Mouse (Mus musculus) kidney, embryonic 14.5 days (tissue): Measurements from ENCODE around the gene Gadd45gip1. TPM values are rescaled to one million over a fixed set of nuclear protein-coding genes. Genes with fewer than 3 reads are reported as not detected.

Experiments used
- ATAC-seq: fragments of 200-750 bp; cut with Nextera tagmentation; 2 replicates; pipeline ENCODE4 v1.8.0; 2017; ENCODE audit warnings: moderate number of reproducible peaks, mild to moderate bottlenecking, moderate TSS enrichment, moderate library complexity; ENCODE audit not compliant: low FRiP score, low TSS enrichment
- H3K27ac ChIP-seq: fragments of 300-500 bp; sonication (generic); 2 replicates; pipeline ENCODE4 v1.5.1; 2014; ENCODE audit warnings: low read depth, mild to moderate bottlenecking, low read length, moderate library complexity, mixed read lengths
- H3K27me3 ChIP-seq: fragments of 300-500 bp; sonication (generic); 2 replicates; pipeline ENCODE4 v1.6.1; 2014; ENCODE audit warnings: mild to moderate bottlenecking, low read length; ENCODE audit not compliant: control insufficient read depth, insufficient read depth
- H3K36me3 ChIP-seq: fragments of 300-500 bp; sonication (generic); 2 replicates; pipeline ENCODE4 v1.6.1; 2014; ENCODE audit warnings: low read length, mixed read lengths; ENCODE audit not compliant: control insufficient read depth, insufficient read depth
- H3K4me1 ChIP-seq: fragments of 300-500 bp; sonication (generic); 2 replicates; pipeline ENCODE4 v1.6.1; 2014; ENCODE audit warnings: low read length, mixed read lengths; ENCODE audit not compliant: control insufficient read depth, insufficient read depth
- H3K4me2 ChIP-seq: fragments of 300-500 bp; sonication (generic); replicated peaks from 2 replicates; pipeline ENCODE4 v1.6.1; 2014; ENCODE audit warnings: low read depth, mild to moderate bottlenecking, low read length
- H3K4me3 ChIP-seq: fragments of 300-500 bp; sonication (generic); 2 replicates; pipeline ENCODE4 v1.5.1; 2014; ENCODE audit warnings: mild to moderate bottlenecking, low read length
- H3K9ac ChIP-seq: fragments of 300-500 bp; sonication (generic); 2 replicates; pipeline ENCODE4 v1.6.1; 2014; ENCODE audit warnings: low read depth, mild to moderate bottlenecking, low read length, moderate library complexity
- H3K9me3 ChIP-seq: fragments of 300-500 bp; sonication (generic); 2 replicates; pipeline ENCODE4 v1.6.1; 2016; ENCODE audit warnings: low read length; ENCODE audit not compliant: control insufficient read depth
- WGBS: fragments of 180-500 bp; shearing (Covaris S2); extraction: QIAGEN DNeasy Blood & Tissue Kit; methylation state at CpG from one replicate; pipeline ENCODE4 v1.1.7; 2014; 5-methylcytosine and 5-hydroxymethylcytosine counted together
- microRNA-seq: library from miRNA; unstranded; fragments of <30 nt; microRNA quantifications from one replicate; pipeline ENCODE4, GENCODE M21; 2016
- polyA plus RNA-seq: library from polyadenylated mRNA; unstranded; fragments of >200 nt; fragmentation: Nextera tagmentation; extraction: Ambion mirVana; gene quantifications from 2 replicates; pipeline ENCODE4 v1.2.1, GENCODE M21; 2014

The Gadd45gip1 gene
- polyA plus RNA-seq, 1 experiment from 2014 or later, result 49.2 TPM

GRCm38 (mm10) chr8:84877297-84878035 lies 46.1 kb downstream of the Gadd45gip1 start:
- Histone ChIP-seq H3K27ac (no peak overlapping the region), H3K4me1 (peaks cover 3% of the 10 kb centered on the region), H3K4me2 (no peak overlapping the region), H3K36me3 (peaks cover 5% of the 10 kb centered on the region; the same call in 1 of the 2 replicates), H3K9ac (no peak overlapping the region), H3K9me3 (no peaks in the 10 kb centered on the region), H3K27me3 (no peaks in the 10 kb centered on the region), H3K4me3 (no peak overlapping the region)
- no peak for ATAC-seq
- WGBS, result 82% methylated on average over 3 of the region's 3 CpGs

GRCm38 (mm10) chr8:84878915-84879314 lies 47.6 kb downstream of the Gadd45gip1 start:
- Histone ChIP-seq H3K27ac (no peak overlapping the region), H3K4me2 (no peak overlapping the region), H3K4me1 (no peaks in the 10 kb centered on the region), H3K9ac (no peak overlapping the region), H3K27me3 (no peaks in the 10 kb centered on the region), H3K36me3 (peaks cover 5% of the 10 kb centered on the region; the same call in 1 of the 2 replicates), H3K4me3 (no peak overlapping the region), H3K9me3 (no peaks in the 10 kb centered on the region)
- WGBS, result 94% methylated on average over 1 of the region's 1 CpGs
- ATAC-seq, result no peak

GRCm38 (mm10) chr8:84884728-84885127 lies 53.4 kb downstream of the Gadd45gip1 start:
- no peak for ATAC-seq
- WGBS, result 92% methylated on average over 4 of the region's 4 CpGs
- no peak overlapping the region for H3K9ac ChIP-seq
- H3K4me2 ChIP-seq, result no peak overlapping the region
- no peak overlapping the region for H3K4me3 ChIP-seq
- H3K36me3 ChIP-seq, result peaks cover 25% of the 10 kb centered on the region
- no peaks in the 10 kb centered on the region for H3K9me3 ChIP-seq
- H3K4me1 ChIP-seq, result no peaks in the 10 kb centered on the region
- no peaks in the 10 kb centered on the region for H3K27me3 ChIP-seq
- H3K27ac ChIP-seq, result no peak overlapping the region

Small RNA genes lying within 50 kb of the gene (microRNA-seq; reads per million reads assigned to microRNA genes)
- 4.4 reads per million, percentile 18 among the genes with 10 or more reads in this experiment for gene Mir7069

Other genes with a start within 250 kb of the Gadd45gip1 start
- gene Ier2, start 168.7 kb upstream of the Gadd45gip1 start, polyA plus RNA-seq, result 81.9 and 88.9 TPM in 2 replicates
- 65.4 and 82.3 TPM in 2 replicates for gene Trmt1, start 145.2 kb upstream of the Gadd45gip1 start, polyA plus RNA-seq
- 28.1 and 33.1 TPM in 2 replicates for gene Nacc1, start 143.7 kb upstream of the Gadd45gip1 start, polyA plus RNA-seq
- 6.3 and 8.9 TPM in 2 replicates for gene Lyl1, start 130.1 kb upstream of the Gadd45gip1 start, polyA plus RNA-seq
- gene G430095P16Rik, start 108.5 kb upstream of the Gadd45gip1 start, polyA plus RNA-seq, result 1.7 and 2.8 TPM in 2 replicates
- gene Nfix, start 31.2 kb upstream of the Gadd45gip1 start, polyA plus RNA-seq, result 9.4 and 10.9 TPM in 2 replicates
- gene Dand5, start 8.7 kb upstream of the Gadd45gip1 start, polyA plus RNA-seq, result 5.9 and 6.0 TPM in 2 replicates
- 124 and 125 TPM in 2 replicates for gene Rad23a, start 9.1 kb downstream of the Gadd45gip1 start, polyA plus RNA-seq
- gene Calr, start 15.4 kb downstream of the Gadd45gip1 start, polyA plus RNA-seq, result 758 and 944 TPM in 2 replicates
- gene Farsa, start 25.5 kb downstream of the Gadd45gip1 start, polyA plus RNA-seq, result 90.4 and 105 TPM in 2 replicates
- 73.0 and 98.4 TPM in 2 replicates for gene Syce2, start 40.6 kb downstream of the Gadd45gip1 start, polyA plus RNA-seq
- gene Gcdh, start 62.4 kb downstream of the Gadd45gip1 start, polyA plus RNA-seq, result 28.6 and 43.3 TPM in 2 replicates
- gene Klf1, start 70.4 kb downstream of the Gadd45gip1 start, polyA plus RNA-seq, result 1.2 and 1.7 TPM in 2 replicates
- 10.8 and 12.1 TPM in 2 replicates for gene Dnase2a, start 77.0 kb downstream of the Gadd45gip1 start, polyA plus RNA-seq
- gene Mast1, start 105.8 kb downstream of the Gadd45gip1 start, polyA plus RNA-seq, result 0.21 and 0.35 TPM in 2 replicates
- 0.16 TPM in 1 of 2 replicates, not detected in the other for gene Rtbdn, start 115.5 kb downstream of the Gadd45gip1 start, polyA plus RNA-seq
- not detected in 2 replicates for gene Gm49661, start 137.9 kb downstream of the Gadd45gip1 start, polyA plus RNA-seq
- gene Prdx2, start 138.1 kb downstream of the Gadd45gip1 start, polyA plus RNA-seq, result 965 and 1,048 TPM in 2 replicates
- 143 and 154 TPM in 2 replicates for gene Rnaseh2a, start 138.2 kb downstream of the Gadd45gip1 start, polyA plus RNA-seq
- gene Junb, start 147.2 kb downstream of the Gadd45gip1 start, polyA plus RNA-seq, result 7.3 and 10.0 TPM in 2 replicates
- 14.6 and 18.7 TPM in 2 replicates for gene Hook2, start 159.1 kb downstream of the Gadd45gip1 start, polyA plus RNA-seq
- not detected in 2 replicates for gene Best2, start 183.0 kb downstream of the Gadd45gip1 start, polyA plus RNA-seq
- gene Asna1, start 193.8 kb downstream of the Gadd45gip1 start, polyA plus RNA-seq, result 109 and 180 TPM in 2 replicates
- gene Trir, start 195.3 kb downstream of the Gadd45gip1 start, polyA plus RNA-seq, result 163 and 211 TPM in 2 replicates
- 15.6 and 19.7 TPM in 2 replicates for gene Tnpo2, start 205.4 kb downstream of the Gadd45gip1 start, polyA plus RNA-seq
- gene Fbxw9, start 228.5 kb downstream of the Gadd45gip1 start, polyA plus RNA-seq, result 24.4 and 29.6 TPM in 2 replicates
- 1.1 TPM in 1 of 2 replicates, not detected in the other for gene Gm5741, start 236.5 kb downstream of the Gadd45gip1 start, polyA plus RNA-seq
- 74.4 and 85.8 TPM in 2 replicates for gene Dhps, start 240.2 kb downstream of the Gadd45gip1 start, polyA plus RNA-seq
- gene Wdr83os, start 249.2 kb downstream of the Gadd45gip1 start, polyA plus RNA-seq, result 161 and 174 TPM in 2 replicates
- gene Wdr83, start 249.8 kb downstream of the Gadd45gip1 start, polyA plus RNA-seq, result 43.4 and 44.9 TPM in 2 replicates